Mouse (Mus musculus) spleen, postnatal 36 days (tissue): ENCODE data around the gene Chsy1.

Experiments
- DNase-seq, 2 experiments: peaks; one replicate each; pipeline ENCODE4 v3.0.0; 2022; ENCODE audit warnings: low spot score in 2 of 2, mixed read lengths in 1 of 2

The Chsy1 gene

GRCm38 (mm10) chr7:66140095-66140494 is 30.8 kb downstream of the Chsy1 start:
- DNase-seq = peak; percentile 32 to 50

GRCm38 (mm10) chr7:66140923-66141570 is 31.7 kb downstream of the Chsy1 start:
- DNase-seq = no peak

GRCm38 (mm10) chr7:66142514-66142913 is 33.2 kb downstream of the Chsy1 start:
- DNase-seq = no peak

GRCm38 (mm10) chr7:66144543-66144942 is 35.2 kb downstream of the Chsy1 start:
- no peak for DNase-seq

- DNase-seq = no peak
Measured at GRCm38 (mm10) chr7:66147156-66147555, 37.8 kb downstream of the Chsy1 start.

- DNase-seq = no peak
Measured at GRCm38 (mm10) chr7:66147816-66148215, 38.5 kb downstream of the Chsy1 start.

GRCm38 (mm10) chr7:66149506-66149905 is 40.2 kb downstream of the Chsy1 start:
- no peak for DNase-seq

GRCm38 (mm10) chr7:66150411-66150810 is 41.1 kb downstream of the Chsy1 start:
- no peak for DNase-seq

- DNase-seq = peak in 1 of 2 experiments; percentile 49
Measured at GRCm38 (mm10) chr7:66157413-66157812, 48.1 kb downstream of the Chsy1 start.

- no peak for DNase-seq
Measured at GRCm38 (mm10) chr7:66157861-66158415, 48.6 kb downstream of the Chsy1 start.

- no peak for DNase-seq
Measured at GRCm38 (mm10) chr7:66158616-66159129, 49.4 kb downstream of the Chsy1 start.

GRCm38 (mm10) chr7:66159961-66160360 is 50.6 kb downstream of the Chsy1 start:
- DNase-seq = no peak

GRCm38 (mm10) chr7:66161836-66162235 is 52.5 kb downstream of the Chsy1 start:
- no peak for DNase-seq

GRCm38 (mm10) chr7:66162489-66162888 is 53.2 kb downstream of the Chsy1 start:
- DNase-seq = no peak

GRCm38 (mm10) chr7:66162981-66163380 is 53.7 kb downstream of the Chsy1 start:
- no peak for DNase-seq

GRCm38 (mm10) chr7:66164427-66165031 is 55.2 kb downstream of the Chsy1 start:
- DNase-seq = no peak

- DNase-seq = no peak
Measured at GRCm38 (mm10) chr7:66165036-66165798, 55.9 kb downstream of the Chsy1 start.

- no peak for DNase-seq
Measured at GRCm38 (mm10) chr7:66168877-66169276, 59.6 kb downstream of the Chsy1 start.

- DNase-seq = no peak
Measured at GRCm38 (mm10) chr7:66169476-66169875, 60.2 kb downstream of the Chsy1 start.

GRCm38 (mm10) chr7:66170802-66171505 is 61.6 kb downstream of the Chsy1 start:
- DNase-seq = no peak

GRCm38 (mm10) chr7:66175738-66176137 is 66.4 kb downstream of the Chsy1 start:
- peak; percentile 79 to 80 for DNase-seq

GRCm38 (mm10) chr7:66176256-66176655 is 66.9 kb downstream of the Chsy1 start:
- peak; percentile 50 to 55 for DNase-seq
